Mouse (Mus musculus): ENCODE data around the gene Bcam. TPM values are rescaled to one million over a fixed set of nuclear protein-coding genes. Genes with fewer than 3 reads are reported as not detected.

Gene Bcam
- 5.8 and 7.6 TPM in 2 replicates for polyA plus RNA-seq (2014; fragmentation: Nextera tagmentation; extraction: Ambion mirVana)

GRCm38 (mm10) chr7:19770984-19771391 lies at the start of gene Bcam:
Gene Bcam, minus strand, starts transcription at chr7:19771016.
- Histone ChIP-seq H3K4me1 (ENCODE audit: control insufficient read depth, insufficient read depth, low read length) (peaks cover 6% of the 10 kb centered on the region; the same call in 1 of the 2 replicates), H3K27ac (ENCODE audit: low read depth, low read length) (no peak within 1 kb of the TSS), H3K4me3 (ENCODE audit: low read depth, low read length) (peak within 1 kb of the TSS; percentile 25), H3K4me2 (ENCODE audit: low read length) (peak within 1 kb of the TSS; percentile 55), H3K27me3 (replicated peaks; ENCODE audit: control insufficient read depth, insufficient read depth, low read length) (peaks cover 12% of the 10 kb centered on the region; the same call in 1 of the 2 replicates), H3K9me3 (replicated peaks; ENCODE audit: control insufficient read depth, low read length) (no peaks in the 10 kb centered on the region), H3K9ac (ENCODE audit: low read length) (peak within 1 kb of the TSS; percentile 51; the same call in 1 of the 2 replicates), H3K36me3 (ENCODE audit: control insufficient read depth, insufficient read depth, low read length) (no peaks in the 10 kb centered on the region)
- ATAC-seq (no peak), DNase-seq (ENCODE audit: low spot score) (no peak)
- WGBS, result 4% methylated on average over 9 of the region's 9 CpGs

- Histone ChIP-seq H3K27me3 (replicated peaks; ENCODE audit: control insufficient read depth, insufficient read depth, low read length) (peaks cover 40% of the 10 kb centered on the region), H3K4me2 (ENCODE audit: low read length) (no peak overlapping the region), H3K4me3 (ENCODE audit: low read depth, low read length) (no peak overlapping the region), H3K27ac (ENCODE audit: low read depth, low read length) (no peak overlapping the region), H3K9ac (ENCODE audit: low read length) (no peak overlapping the region), H3K36me3 (ENCODE audit: control insufficient read depth, insufficient read depth, low read length) (no peaks in the 10 kb centered on the region), H3K9me3 (replicated peaks; ENCODE audit: control insufficient read depth, low read length) (no peaks in the 10 kb centered on the region), H3K4me1 (ENCODE audit: control insufficient read depth, insufficient read depth, low read length) (no peaks in the 10 kb centered on the region)
- ATAC-seq (no peak), DNase-seq (ENCODE audit: low spot score) (no peak)
- 86% methylated on average over 7 of the region's 7 CpGs for WGBS
Observed at GRCm38 (mm10) chr7:19818875-19819274, 48.1 kb upstream of the Bcam start.

GRCm38 (mm10) chr7:19818440-19818839 lies 47.6 kb upstream of the Bcam start:
- H3K9ac ChIP-seq (ENCODE audit: low read length), result no peak overlapping the region
- H3K27ac ChIP-seq (ENCODE audit: low read depth, low read length), result no peak overlapping the region
- H3K4me2 ChIP-seq (ENCODE audit: low read length), result no peak overlapping the region
- ATAC-seq, result no peak
- DNase-seq (ENCODE audit: low spot score), result no peak
- peaks cover 36% of the 10 kb centered on the region for H3K27me3 ChIP-seq (replicated peaks; ENCODE audit: control insufficient read depth, insufficient read depth, low read length)
- no peak overlapping the region for H3K4me3 ChIP-seq (ENCODE audit: low read depth, low read length)
- H3K4me1 ChIP-seq (ENCODE audit: control insufficient read depth, insufficient read depth, low read length), result no peaks in the 10 kb centered on the region
- no peaks in the 10 kb centered on the region for H3K36me3 ChIP-seq (ENCODE audit: control insufficient read depth, insufficient read depth, low read length)
- 82% methylated on average over 5 of the region's 5 CpGs for WGBS
- no peaks in the 10 kb centered on the region for H3K9me3 ChIP-seq (replicated peaks; ENCODE audit: control insufficient read depth, low read length)

GRCm38 (mm10) chr7:19817382-19818105 lies 46.7 kb upstream of the Bcam start:
- Histone ChIP-seq H3K4me2 (ENCODE audit: low read length) (peak overlapping the region; percentile 34), H3K27me3 (replicated peaks; ENCODE audit: control insufficient read depth, insufficient read depth, low read length) (peaks cover 27% of the 10 kb centered on the region), H3K27ac (ENCODE audit: low read depth, low read length) (no peak overlapping the region), H3K9ac (ENCODE audit: low read length) (no peak overlapping the region), H3K4me3 (ENCODE audit: low read depth, low read length) (0 out of 2 replicates have a peak overlapping the region, but pooled peaks have one; percentile 6), H3K36me3 (ENCODE audit: control insufficient read depth, insufficient read depth, low read length) (no peaks in the 10 kb centered on the region), H3K9me3 (replicated peaks; ENCODE audit: control insufficient read depth, low read length) (no peaks in the 10 kb centered on the region), H3K4me1 (ENCODE audit: control insufficient read depth, insufficient read depth, low read length) (no peaks in the 10 kb centered on the region)
- ATAC-seq, result peak; percentile 41
- 5% methylated on average over 15 of the region's 15 CpGs for WGBS
- peak; percentile 31 for DNase-seq (ENCODE audit: low spot score)

- 2% methylated on average over 26 of the region's 28 CpGs for WGBS
- peak overlapping the region; percentile 64 for H3K4me2 ChIP-seq (ENCODE audit: low read length)
- H3K4me3 ChIP-seq (ENCODE audit: low read depth, low read length), result peak overlapping the region; percentile 37
- H3K9me3 ChIP-seq (replicated peaks; ENCODE audit: control insufficient read depth, low read length), result no peaks in the 10 kb centered on the region
- peak overlapping the region; percentile 54 for H3K9ac ChIP-seq (ENCODE audit: low read length)
- H3K36me3 ChIP-seq (ENCODE audit: control insufficient read depth, insufficient read depth, low read length), result no peaks in the 10 kb centered on the region
- ATAC-seq, result peak; percentile 65
- peaks cover 22% of the 10 kb centered on the region for H3K27me3 ChIP-seq (replicated peaks; ENCODE audit: control insufficient read depth, insufficient read depth, low read length)
- no peak overlapping the region for H3K27ac ChIP-seq (ENCODE audit: low read depth, low read length)
- H3K4me1 ChIP-seq (ENCODE audit: control insufficient read depth, insufficient read depth, low read length), result no peaks in the 10 kb centered on the region
- DNase-seq (ENCODE audit: low spot score), result peak; percentile 56
Observed at GRCm38 (mm10) chr7:19816224-19816771, 45.5 kb upstream of the Bcam start.

- Histone ChIP-seq H3K36me3 (ENCODE audit: control insufficient read depth, insufficient read depth, low read length) (no peaks in the 10 kb centered on the region), H3K9me3 (replicated peaks; ENCODE audit: control insufficient read depth, low read length) (no peaks in the 10 kb centered on the region), H3K27ac (ENCODE audit: low read depth, low read length) (no peak overlapping the region), H3K4me1 (ENCODE audit: control insufficient read depth, insufficient read depth, low read length) (0 out of 2 replicates have a peak, but pooled peaks cover 2% of the 10 kb centered on the region), H3K4me3 (ENCODE audit: low read depth, low read length) (peak overlapping the region; percentile 37), H3K9ac (ENCODE audit: low read length) (peak overlapping the region; percentile 54), H3K27me3 (replicated peaks; ENCODE audit: control insufficient read depth, insufficient read depth, low read length) (peaks cover 29% of the 10 kb centered on the region), H3K4me2 (ENCODE audit: low read length) (peak overlapping the region; percentile 64)
- DNase-seq (ENCODE audit: low spot score) (no peak), ATAC-seq (peak; percentile 38)
- WGBS, result 13% methylated on average over 17 of the region's 17 CpGs
Observed at GRCm38 (mm10) chr7:19815296-19816223, 44.7 kb upstream of the Bcam start.

GRCm38 (mm10) chr7:19813579-19814122 lies 42.8 kb upstream of the Bcam start:
- Histone ChIP-seq H3K4me3 (ENCODE audit: low read depth, low read length) (no peak overlapping the region), H3K4me2 (ENCODE audit: low read length) (no peak overlapping the region), H3K27me3 (replicated peaks; ENCODE audit: control insufficient read depth, insufficient read depth, low read length) (peaks cover 48% of the 10 kb centered on the region), H3K27ac (ENCODE audit: low read depth, low read length) (no peak overlapping the region), H3K9me3 (replicated peaks; ENCODE audit: control insufficient read depth, low read length) (no peaks in the 10 kb centered on the region), H3K4me1 (ENCODE audit: control insufficient read depth, insufficient read depth, low read length) (0 out of 2 replicates have a peak, but pooled peaks cover 2% of the 10 kb centered on the region), H3K9ac (ENCODE audit: low read length) (no peak overlapping the region), H3K36me3 (ENCODE audit: control insufficient read depth, insufficient read depth, low read length) (no peaks in the 10 kb centered on the region)
- 82% methylated on average over 6 of the region's 6 CpGs for WGBS
- ATAC-seq (no peak), DNase-seq (ENCODE audit: low spot score) (no peak)

GRCm38 (mm10) chr7:19813161-19813560 lies 42.3 kb upstream of the Bcam start:
- Histone ChIP-seq H3K27me3 (replicated peaks; ENCODE audit: control insufficient read depth, insufficient read depth, low read length) (peaks cover 48% of the 10 kb centered on the region), H3K4me1 (ENCODE audit: control insufficient read depth, insufficient read depth, low read length) (0 out of 2 replicates have a peak, but pooled peaks cover 2% of the 10 kb centered on the region), H3K36me3 (ENCODE audit: control insufficient read depth, insufficient read depth, low read length) (no peaks in the 10 kb centered on the region), H3K4me3 (ENCODE audit: low read depth, low read length) (no peak overlapping the region), H3K9me3 (replicated peaks; ENCODE audit: control insufficient read depth, low read length) (no peaks in the 10 kb centered on the region), H3K27ac (ENCODE audit: low read depth, low read length) (no peak overlapping the region), H3K4me2 (ENCODE audit: low read length) (no peak overlapping the region), H3K9ac (ENCODE audit: low read length) (no peak overlapping the region)
- ATAC-seq, result no peak
- no peak for DNase-seq (ENCODE audit: low spot score)
- WGBS, result 81% methylated on average over 4 of the region's 4 CpGs
